Mouse (Mus musculus) kidney, adult 8-10 months (tissue): ENCODE measurements around the gene Nubp1.

Experiments used
- DNase-seq, 2 experiments: peaks; one replicate each; pipeline ENCODE4 v3.0.0; 2022

Nubp1 gene

DNA sequence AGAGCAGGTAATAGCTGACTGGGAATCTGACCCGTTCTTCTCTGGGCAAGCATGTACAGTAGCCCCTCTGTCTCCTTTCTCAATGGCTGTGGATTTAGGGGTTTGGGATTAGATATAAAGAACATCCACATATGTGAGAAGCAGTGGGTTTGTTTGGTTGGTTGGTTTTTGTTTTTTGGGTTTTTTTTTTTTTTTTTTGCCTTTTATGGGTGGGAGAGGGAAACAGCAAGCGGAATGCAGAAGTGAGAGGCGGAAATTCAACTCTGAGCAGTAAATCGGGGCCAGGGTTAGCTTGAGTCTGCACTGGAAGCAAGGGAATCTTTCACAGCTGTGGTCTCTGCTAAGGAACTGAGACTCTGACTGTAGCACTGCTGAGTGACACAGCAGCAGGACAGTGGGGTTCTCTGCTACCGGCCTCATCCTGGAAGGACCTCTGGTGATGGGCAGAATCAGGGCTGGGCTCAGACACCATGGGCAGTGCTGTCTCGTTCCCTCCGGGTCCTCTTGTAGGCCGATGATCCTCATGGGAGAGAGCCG lies 6.0 kb downstream of the Nubp1 start:
- DNase-seq: no peak

DNA sequence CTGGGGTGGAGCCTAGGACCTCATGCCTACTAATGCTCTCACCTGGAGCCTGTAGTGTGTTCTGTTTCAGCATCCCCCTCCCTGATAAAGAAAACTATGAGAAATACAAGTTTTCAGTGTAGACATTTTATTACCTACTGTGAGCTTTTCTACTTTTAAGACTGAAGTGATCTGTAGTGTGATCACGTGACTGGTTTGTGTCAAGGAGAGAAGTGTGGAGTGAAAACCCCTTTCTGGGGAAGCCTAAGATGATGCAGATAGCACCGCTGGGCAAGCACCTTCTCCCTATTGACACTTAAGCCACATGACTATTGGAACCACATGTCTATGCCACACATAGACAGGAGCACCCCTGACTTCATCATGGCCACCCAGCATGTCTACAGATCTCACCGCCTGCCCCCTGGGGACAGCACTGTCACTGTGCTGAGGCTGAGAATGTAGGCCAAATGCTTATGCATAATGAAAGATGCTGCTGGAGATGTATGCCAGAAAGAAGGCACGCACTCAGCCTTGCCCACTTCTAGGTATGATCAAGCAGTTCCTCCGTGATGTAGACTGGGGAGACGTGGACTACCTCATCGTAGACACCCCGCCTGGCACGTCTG lies 8.8 kb downstream of the Nubp1 start:
- DNase-seq: no peak

DNA sequence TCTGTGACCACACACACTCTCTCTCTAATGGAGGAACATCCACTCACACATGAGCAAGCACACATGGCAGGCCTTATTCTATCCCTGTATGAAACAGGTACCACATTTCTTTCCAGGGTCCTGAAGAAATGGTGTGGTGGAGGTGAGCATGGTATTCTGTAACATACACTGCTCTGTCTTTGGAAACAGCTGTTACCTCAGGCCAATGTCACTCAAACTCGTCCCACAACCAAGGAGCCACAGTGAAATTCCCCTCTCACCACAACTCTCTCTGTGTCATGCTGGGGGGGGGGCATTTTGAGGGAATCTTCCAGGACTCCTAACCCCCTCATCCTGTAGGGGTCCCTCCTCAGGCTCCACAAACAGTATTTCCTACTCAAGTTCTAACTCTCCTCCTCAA lies 20.2 kb downstream of the Nubp1 start:
- DNase-seq: no peak

DNA sequence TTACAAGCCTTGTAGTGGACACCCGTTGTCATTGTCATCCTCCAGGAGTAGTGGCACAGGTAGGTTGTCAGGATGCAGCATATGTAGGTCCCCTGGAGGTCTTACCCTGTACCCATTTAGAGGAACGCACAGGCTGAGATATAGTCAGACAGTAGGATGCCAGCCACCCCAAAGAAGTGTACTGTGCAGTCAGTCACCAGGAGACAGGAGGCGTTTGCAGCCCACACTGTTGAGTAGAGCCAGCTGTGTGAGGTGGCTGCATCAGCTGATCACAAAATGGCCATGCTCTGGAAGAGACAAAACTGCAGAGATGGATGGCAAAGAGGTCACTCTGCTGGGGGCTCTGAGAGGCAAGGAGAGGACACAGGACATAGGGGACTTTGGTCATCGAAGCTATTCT lies 20.6 kb downstream of the Nubp1 start:
- DNase-seq: no peak

DNA sequence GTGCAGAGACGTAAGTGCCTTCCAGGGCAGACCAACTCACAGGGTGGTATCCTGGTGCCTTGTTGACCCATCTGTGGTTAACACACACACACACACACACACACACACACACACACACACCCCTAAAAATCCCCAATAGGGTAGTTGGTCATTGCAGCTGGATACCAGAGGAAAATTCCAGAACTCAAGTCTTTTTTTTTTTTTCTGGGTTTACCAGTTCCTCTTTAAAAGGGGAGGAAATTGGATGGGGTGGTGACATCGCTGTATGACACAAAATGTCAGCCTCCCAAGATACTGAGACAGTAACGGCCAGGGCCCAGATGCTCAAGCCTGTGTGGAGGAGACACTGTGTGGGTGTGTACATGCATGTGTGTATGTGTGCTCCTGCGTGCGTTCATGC lies 21.6 kb downstream of the Nubp1 start:
- DNase-seq: no peak

DNA sequence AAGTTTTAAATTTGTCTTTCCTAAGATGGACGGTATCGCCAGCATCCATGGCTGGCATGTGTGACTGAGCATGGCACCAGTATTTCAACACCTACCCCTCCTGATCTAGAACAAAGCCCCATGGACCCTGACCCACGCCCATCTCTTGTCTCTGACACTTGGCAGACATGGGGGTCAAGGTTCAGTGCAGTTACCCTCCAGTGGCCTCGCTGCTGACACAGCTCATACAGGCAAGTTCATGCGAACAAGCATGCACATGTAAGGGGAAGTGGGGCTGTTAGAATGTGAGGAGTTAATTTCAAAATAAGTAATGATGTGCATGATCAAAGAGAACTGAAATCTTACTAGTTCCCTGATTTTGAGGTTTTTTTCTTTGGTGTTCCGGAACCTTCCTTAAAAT lies 24.4 kb downstream of the Nubp1 start:
- peak; percentile 64 to 69 for DNase-seq

DNA sequence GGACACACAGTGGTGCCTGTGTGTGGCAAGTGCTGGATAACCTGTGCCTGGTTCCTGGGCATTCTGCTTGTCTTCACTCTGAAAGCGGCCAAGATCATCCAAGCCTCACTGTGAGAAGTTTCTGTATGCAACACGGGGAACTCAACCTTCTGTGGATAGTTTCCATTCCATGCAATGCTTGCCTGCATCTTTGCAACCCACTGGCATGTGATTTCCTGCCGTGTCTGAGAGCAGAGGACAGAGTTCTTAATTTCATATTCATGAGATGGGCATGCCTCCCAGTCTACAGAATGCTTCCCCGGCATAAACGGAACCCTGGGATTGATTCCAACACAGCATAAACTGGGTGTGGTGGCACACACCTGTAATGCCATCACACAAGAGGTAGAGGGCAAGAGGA lies 26.3 kb downstream of the Nubp1 start:
- no peak for DNase-seq

DNA sequence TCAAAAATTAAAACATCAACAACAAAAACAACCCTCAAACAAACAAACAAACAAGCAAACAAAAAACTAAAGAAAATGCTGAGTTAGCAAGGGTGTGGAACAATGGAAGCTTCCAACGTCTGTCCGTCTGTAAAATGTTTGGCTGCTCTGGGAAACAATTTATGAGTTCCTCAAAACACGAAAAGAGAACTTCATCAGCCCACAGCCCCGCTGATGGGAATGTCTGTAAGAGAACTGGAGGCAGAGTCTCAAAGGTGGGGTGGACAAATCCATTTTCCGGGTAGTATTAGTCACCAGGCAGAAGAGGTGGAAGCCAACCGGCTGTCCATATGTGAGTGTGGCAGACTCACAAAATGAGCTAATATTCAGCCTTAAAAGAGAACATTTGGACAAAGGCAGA lies 29.6 kb downstream of the Nubp1 start:
- DNase-seq: no peak

DNA sequence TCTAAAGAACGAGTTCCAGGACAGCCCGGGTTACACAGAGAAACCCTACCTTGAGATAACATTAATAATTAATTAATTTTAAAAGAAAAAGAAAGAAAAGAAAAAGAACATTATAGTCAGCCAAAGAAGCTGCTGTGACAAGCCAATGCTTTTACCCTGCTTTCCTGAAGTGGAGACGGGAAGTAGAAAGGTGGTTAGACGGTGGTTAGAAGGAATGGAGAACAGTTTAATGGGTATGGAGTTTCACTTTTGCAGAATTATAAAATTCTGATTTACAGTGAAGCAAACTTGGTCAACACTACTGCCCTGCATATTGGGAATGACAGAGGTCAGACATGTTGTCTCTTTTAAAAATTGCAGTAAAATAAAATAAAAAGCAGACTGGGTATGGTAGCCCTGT lies 30.0 kb downstream of the Nubp1 start:
- no peak for DNase-seq

DNA sequence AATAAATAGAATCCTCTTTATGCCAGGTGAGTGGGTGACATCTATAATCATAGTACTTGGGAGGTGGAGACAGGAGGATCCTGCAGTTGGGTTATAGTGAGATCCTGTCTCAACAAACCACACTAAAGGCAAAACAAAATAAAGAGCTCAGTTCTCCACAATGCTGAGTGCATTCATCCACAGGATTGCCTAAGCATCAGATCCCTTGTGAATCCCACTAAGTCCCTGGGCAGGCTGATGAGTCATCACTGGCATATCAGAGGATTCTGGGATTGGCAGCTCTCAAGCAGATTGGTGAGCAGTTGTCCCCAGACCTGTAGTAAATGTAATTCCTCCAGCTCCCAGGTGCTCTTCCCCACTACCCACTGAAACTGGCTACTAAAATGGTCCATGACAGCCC lies 32.0 kb downstream of the Nubp1 start:
- DNase-seq: no peak

DNA sequence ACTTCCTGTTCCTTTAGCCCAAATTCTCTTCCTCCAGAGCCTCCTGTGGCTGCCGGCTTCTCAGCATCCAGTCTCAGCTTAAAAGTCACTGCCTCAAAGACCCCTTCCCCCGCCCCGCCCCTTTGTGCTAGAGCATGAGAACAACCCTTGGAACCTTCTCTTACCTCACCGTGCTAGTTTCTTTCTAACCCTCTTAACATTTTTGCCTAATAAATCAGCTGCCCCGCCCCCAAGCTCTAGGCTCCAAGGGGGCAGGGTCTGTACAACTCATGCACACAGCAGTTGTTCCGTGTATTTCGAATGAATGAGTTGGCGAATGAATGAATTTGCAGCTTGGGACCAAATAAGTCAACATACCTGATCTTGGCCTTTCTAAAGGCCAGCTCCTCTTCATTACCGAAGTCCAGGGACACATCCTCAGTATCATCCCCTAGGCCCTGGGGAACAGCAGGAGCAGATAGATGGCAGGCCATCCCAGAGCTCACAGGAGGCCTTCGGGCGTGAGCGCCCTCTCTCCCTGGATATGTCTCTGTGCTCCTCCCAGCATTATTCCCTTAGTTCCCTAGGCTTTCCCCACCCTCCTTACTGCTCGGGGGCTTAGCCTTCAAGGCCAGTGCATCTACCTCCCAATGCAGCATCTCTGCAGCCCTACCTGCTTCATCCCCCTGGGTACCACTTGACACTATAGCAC lies 35.0 kb downstream of the Nubp1 start:
- no peak for DNase-seq

DNA sequence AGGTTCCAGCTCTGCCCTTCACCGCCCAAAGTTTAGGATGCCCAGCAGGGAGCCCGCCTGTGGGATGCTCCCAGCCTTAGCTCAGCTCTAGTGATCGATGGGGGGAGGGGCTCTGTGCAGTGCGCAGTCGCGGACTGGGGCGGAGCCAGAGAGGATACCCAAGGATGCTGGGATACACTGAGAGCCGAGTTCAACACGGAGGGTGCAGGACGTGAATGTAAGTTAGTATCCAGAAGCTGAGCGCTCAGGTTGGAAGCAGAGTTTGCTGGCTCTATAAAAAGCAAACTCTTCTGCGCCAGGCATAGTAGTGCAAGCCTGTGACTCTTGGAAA lies 35.5 kb downstream of the Nubp1 start, which contains the start of gene Tvp23a:
Tvp23a (minus strand) TSS at position 99 of the 331 bp plus-strand sequence.
- DNase-seq: no peak

DNA sequence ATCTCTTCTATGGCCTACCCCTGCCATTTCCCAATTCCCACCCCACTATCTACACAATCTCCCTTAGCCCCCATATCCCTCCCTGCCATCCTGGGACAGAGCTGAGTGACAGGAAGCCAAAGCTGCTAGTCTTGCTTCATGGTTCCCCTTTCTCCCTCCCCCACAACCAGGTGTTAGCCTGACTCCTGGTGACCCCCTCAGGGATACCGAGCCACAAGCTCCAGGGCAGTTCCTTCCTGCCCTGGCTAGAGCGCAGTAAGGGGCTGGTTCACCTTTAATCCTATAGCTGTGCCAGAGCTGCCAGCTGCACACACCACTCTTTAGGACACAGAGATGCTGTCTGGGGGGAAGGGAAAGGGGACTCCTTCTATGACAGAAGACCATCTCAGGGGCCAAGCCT lies 36.0 kb downstream of the Nubp1 start:
- no peak for DNase-seq

DNA sequence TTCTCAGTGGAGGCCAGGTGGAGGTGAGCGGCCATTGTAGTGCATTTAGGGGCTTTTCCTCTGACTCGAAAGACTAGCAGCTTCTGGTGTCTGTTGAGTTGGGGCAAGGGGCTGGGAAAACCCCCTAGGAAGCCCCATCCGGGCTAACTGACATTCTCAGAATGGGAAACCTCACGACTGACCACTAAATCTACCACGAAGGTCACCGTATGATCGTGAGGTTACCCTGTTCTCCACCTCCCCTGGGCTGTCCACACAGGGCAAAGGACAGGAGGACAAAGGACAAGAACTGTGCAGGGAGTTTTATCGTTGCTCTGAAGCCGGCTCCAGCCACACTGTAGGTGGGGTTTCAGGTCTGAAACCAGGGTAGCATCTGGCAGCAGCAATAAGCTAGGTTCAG lies 37.2 kb downstream of the Nubp1 start:
- DNase-seq: peak; percentile 53 to 66

DNA sequence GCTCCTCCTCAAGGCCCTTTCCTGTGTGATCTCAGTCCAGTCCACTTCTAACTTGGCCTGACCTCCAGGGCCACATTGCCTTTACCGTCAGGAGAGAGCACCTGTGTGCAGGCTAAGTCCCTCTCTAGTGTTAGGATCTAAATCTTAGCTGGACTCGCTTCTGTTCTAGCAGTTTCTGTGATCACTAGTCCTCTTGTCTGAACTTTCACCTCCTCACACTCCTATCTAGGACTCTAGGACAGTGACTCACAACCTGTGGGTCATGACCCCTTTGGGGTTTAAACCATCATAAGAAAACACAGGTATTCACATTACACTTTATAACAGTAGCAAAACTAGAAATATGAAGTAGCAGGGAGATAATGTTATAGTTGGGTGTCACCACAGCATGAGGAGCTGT lies 40.2 kb downstream of the Nubp1 start:
- no peak for DNase-seq

DNA sequence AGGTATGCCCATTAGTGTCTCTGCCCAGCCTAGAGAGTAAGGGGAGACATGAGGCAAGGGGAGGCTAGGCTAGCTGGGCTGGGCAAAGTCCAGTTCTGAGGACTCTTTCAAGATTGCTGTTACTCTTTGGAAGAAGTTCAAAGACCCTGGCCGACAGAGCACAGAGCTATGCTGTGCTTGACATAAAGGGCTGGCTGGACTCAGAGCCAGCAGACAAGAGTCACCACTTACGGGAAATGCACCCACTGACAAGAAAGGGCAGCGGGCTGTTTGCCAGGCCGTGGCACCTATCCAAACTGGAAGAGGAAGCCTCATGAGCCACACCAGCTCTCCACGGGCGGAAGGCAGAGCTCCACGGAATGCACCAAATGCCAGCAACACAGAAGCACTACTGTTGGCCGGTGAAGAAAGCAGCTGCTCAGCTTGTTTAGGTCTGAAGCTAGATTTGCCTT lies 40.7 kb downstream of the Nubp1 start:
- peak; percentile 88 to 93 for DNase-seq

DNA sequence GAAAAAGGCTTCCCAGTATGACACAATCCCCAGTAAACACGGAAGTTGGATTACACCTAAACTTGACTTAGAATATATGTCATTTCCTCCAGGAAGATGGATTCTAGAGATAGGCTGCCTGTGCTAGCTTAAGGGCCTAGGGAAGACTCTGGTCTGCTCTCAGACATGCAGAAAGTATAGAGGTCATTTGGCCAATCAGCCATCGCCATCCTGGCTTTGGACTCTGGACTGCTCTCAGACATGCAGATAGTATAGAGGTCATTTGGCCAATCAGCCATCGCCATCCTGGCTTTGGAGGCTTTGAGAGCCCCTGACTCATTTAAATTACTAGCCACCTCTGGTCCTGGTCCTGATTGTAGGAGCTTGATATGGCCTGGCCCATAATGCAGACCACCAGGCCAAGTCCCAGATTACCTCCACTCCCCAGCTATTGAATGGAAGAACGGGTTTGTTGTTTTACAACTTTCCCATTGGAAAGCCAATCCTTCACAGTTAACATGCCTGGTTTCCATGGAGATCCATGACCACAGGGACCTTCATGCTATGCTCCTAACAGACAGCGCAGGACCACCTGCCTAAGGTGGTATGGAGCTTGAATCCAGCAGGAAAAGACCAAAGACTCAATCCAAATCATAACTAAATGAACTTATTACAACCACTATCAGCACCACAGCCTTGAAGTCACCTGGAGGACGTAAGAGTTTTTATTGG lies 42.3 kb downstream of the Nubp1 start:
- DNase-seq: no peak

DNA sequence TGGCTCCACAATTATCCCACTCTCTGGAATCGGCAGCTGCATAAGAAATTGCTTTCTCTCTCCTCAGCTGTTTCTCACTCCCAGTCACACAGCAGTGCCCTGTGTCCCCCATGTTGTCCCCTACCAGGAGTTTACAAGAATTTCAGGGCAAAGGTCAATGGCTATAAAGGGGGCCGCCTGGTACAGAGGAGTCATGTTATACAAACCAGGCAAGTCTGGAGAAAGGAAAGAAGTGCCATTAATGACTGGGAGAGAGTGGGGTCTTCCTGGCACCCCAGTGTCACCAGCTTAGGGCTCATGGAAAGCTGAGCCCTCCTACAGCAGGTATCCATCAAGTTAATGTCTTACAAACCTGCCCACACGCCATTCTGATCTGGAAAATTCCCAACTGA lies 42.8 kb downstream of the Nubp1 start:
- DNase-seq: no peak

DNA sequence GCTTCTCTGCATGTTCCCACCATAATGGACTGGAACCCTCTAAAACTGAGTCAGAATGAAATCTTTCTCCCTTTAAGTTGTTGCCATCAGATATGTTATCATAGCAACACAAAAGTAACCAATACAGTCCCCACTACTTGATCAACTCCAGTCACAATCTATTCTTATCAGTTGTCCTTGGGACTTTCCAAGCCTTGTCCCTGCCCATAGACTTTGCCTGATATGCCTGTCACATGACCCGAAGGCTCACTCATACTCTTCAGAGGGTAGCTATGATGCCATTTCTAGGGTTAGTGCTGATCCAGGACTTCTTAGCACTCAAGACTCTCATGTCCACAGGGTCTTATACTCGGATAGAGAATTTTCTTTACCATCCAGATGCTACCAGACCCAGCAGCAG lies 48.4 kb downstream of the Nubp1 start:
- no peak for DNase-seq

DNA sequence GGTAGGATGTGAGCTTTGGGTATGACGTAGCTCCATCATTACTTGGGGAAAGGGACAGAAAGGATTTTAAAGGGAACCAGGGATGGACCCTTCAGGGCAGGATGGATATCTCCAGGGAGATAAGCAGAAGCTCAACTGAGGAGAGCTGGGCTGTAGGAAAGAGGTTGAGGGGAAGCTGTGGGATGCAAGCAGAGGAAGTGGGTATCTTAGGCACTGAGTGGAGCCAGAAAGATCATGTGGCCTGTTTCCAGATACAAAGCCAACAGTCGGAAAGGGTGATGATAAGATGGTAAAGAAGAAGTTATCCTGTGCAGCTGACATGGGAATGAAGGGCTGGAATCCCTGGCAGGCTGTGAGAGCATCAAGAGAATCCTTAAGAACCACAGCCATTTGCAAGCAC lies 49.4 kb downstream of the Nubp1 start:
- no peak for DNase-seq

DNA sequence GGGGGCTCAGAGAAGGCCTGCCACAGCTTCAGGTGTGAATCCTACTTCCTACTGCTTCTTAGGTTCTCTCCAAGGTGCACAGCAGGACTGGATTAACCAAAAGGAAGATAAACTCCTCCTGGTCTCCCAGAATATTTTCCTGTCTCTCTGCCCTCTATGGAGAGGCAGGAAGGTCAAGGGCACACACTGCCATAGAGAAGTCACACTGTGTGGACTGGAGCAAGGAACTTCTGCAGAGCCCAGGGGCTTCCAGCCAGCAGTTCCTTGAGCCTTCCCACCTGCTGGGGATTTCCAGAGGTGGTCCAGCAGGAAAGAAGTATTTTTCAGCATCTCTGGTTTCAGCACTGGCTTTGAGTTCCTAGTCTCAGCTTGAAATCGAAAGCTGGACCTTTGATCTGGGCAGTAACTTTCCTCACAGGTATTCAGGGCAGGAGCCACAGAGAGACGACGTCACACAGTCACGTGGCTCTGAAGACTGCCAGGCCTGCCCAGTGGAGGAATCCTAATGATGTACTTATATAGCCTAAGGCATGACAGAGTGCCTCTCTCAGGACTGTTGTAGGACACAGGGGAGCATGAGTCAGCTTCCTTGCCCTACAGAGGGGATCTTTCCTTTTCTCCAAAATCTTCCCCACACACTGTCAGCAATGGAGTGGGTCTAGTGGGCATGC lies 53.4 kb downstream of the Nubp1 start:
- peak; percentile 62 to 66 for DNase-seq

DNA sequence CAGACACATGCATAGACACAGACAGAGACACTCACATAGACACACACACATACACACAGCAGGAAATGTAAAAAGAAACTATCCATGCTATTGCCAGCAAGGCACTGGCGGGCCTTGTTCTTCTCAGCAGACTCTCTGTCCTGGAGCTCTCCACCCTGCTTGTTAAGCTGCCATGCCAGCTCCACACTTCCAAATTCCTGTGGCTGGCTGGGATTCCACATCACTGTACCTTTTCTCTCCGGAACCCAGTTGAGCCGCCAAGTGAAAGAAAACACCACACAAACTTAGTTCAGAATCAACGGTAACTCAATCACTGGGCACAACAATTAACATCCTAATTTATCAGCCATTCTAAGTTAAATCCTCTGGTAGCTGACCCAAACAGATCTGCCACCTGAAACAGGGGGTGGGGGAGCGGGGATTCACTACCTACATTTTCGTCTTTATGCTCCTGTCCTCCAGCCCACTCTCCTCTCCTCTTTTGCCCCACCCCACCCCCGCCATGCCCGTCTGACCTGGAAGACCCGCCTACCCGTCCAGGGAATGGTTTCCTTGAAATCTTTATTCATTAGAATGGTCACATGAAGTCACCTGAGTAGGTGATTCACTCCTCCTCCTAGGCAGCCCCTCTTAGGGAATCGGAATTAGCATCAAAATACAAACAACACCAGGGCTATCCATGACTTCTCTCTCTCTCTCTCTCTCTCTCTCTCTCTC lies 55.8 kb downstream of the Nubp1 start:
- DNase-seq: no peak

DNA sequence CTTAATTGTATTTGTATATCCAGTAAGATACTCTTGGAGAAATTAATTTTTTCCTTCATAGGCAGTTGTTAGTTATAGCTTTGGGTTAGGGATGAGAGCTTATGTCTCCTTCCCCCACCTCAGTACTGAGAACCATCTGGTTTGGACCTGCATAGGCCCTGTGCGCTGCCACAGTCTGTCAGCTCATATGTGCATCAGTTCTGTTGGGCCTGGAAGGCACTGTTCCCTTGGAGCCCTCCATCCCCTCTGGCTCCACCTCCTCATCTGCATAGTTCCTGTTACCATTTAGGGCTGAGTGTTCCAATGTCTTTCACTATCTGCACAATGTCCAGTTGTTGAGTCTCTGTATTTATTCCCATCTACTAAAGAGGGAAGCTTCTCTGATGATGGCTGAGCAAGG lies 56.5 kb downstream of the Nubp1 start:
- DNase-seq: no peak
